ENCODE assay signal across 26 mouse cellular contexts in the genomic region with DNA sequence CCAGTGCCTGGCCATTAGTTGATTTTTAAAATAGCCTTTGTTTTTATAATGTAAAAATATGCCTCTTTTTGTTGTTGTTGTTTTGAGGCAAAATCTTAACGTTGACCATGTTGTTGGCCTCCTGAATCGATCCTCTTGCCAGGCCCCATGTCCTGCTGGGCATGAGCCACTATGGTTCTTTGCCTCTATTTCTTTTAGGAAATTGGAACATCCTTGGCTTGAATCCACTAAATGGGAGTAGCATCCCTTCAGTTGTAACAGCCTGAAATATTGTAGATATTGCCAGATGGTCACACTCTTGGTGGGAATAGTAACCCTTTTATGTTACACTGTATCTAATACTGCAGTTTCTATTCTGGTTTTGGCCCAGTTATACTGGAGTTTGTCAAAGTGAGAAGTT. TPM values are rescaled to one million over a fixed set of nuclear protein-coding genes. Genes with fewer than 3 reads are reported as not detected.
DNase-seq lines count a peak whose midpoint lies in the region; ATAC-seq and TF ChIP-seq lines count a peak whose summit lies in the region.
"Had no signal": no experiment of that assay in that cellular context is flagged by ENCODE, and none has a peak within 500 bp of the region (broad histone marks: within the 10 kb centered on the region; RNA-seq: fewer than 3 reads in every experiment).

No protein-coding gene starts in this region.

- H3K27me3 ChIP-seq in cerebellum, adult 2 months (ENCODE audit: control insufficient read depth, insufficient read depth, low read length), result no peaks in the 10 kb centered on the region
- no peaks in the 10 kb centered on the region for H3K27me3 ChIP-seq in forebrain, embryonic 12.5 days
- H3K27me3 ChIP-seq: CH12.LX; embryonic facial prominence, embryonic 13.5 days; forebrain, embryonic 15.5 days; heart, embryonic 15.5 days; hindbrain, embryonic 15.5 days; Patski had no signal

- no peak for TF ChIP-seq CTCF in brain, embryonic 14.5 days (IDR thresholded peaks at IDR 0.05; ENCODE audit: borderline replicate concordance, extremely low read depth, insufficient read depth, insufficient read length)
- no peak for TF ChIP-seq CTCF in cerebellum, adult 2 months (IDR thresholded peaks at IDR 0.05; ENCODE audit: borderline replicate concordance, insufficient read depth, low read depth, low read length)

- no peak overlapping the region for H3K4me3 ChIP-seq in cerebellum, adult 2 months (replicated peaks; ENCODE audit: insufficient read depth, low read depth, low read length)
- no peak overlapping the region for H3K4me3 ChIP-seq in forebrain, embryonic 12.5 days (replicated peaks)
- H3K4me3 ChIP-seq: embryonic facial prominence, embryonic 13.5 days; forebrain, embryonic 15.5 days; heart, embryonic 15.5 days; hindbrain, embryonic 10.5 days; hindbrain, embryonic 15.5 days had no signal

- peak; percentile 79 for DNase-seq in adipocyte (ENCODE audit: low spot score)
- DNase-seq in brain, embryonic 14.5 days (ENCODE audit: low read depth), result peak; percentile 2
- DNase-seq in cerebellum, adult 2 months, result peak; percentile 76 to 93
- DNase-seq in cerebellum, postnatal 10 days, result peak; percentile 63 to 72
- no peak for DNase-seq in urinary bladder, postnatal 4 days (ENCODE audit: low spot score in 2 of 2)
- no peak for DNase-seq in heart, adult 8-10 months (ENCODE audit: low spot score)
- DNase-seq: adrenal gland, adult 2 months; adrenal gland, postnatal 36 days; gastrocnemius, postnatal 36 days; heart, adult 18-20 months; heart, postnatal 14 days; kidney, adult 8-10 months had no signal

- H3K36me3 ChIP-seq in forebrain, embryonic 12.5 days (replicated peaks), result peaks cover 67% of the 10 kb centered on the region

- no peak overlapping the region for H3K4me2 ChIP-seq in forebrain, embryonic 12.5 days
- H3K4me2 ChIP-seq: embryonic facial prominence, embryonic 13.5 days; forebrain, embryonic 15.5 days; heart, embryonic 11.5 days; heart, embryonic 15.5 days; hindbrain, embryonic 15.5 days had no signal

- no peak overlapping the region; the same call in 1 of the 2 replicates for H3K27ac ChIP-seq in cerebellum, adult 2 months (ENCODE audit: insufficient read depth, low read length)
- H3K27ac ChIP-seq in forebrain, embryonic 12.5 days, result no peak overlapping the region
- H3K27ac ChIP-seq: embryonic facial prominence, embryonic 13.5 days; forebrain, embryonic 15.5 days; heart, embryonic 15.5 days; hindbrain, embryonic 10.5 days; hindbrain, embryonic 15.5 days; kidney, postnatal 0 days had no signal

- H3K4me1 ChIP-seq in cerebellum, adult 2 months (ENCODE audit: control insufficient read depth, insufficient read depth, low read length), result peaks cover 10% of the 10 kb centered on the region; the same call in 1 of the 2 replicates
- no peaks in the 10 kb centered on the region for H3K4me1 ChIP-seq in forebrain, embryonic 12.5 days
- H3K4me1 ChIP-seq: embryonic facial prominence, embryonic 13.5 days; forebrain, embryonic 15.5 days; hindbrain, embryonic 10.5 days; hindbrain, embryonic 15.5 days had no signal

- H3K9me3 ChIP-seq in forebrain, embryonic 12.5 days, result no peaks in the 10 kb centered on the region
- H3K9me3 ChIP-seq: embryonic facial prominence, embryonic 13.5 days; forebrain, embryonic 15.5 days; heart, embryonic 15.5 days; hindbrain, embryonic 10.5 days; hindbrain, embryonic 15.5 days had no signal

- H3K9ac ChIP-seq in forebrain, embryonic 12.5 days, result no peak overlapping the region
- H3K9ac ChIP-seq: embryonic facial prominence, embryonic 13.5 days; forebrain, embryonic 15.5 days; heart, embryonic 15.5 days; hindbrain, embryonic 15.5 days had no signal

- TF ChIP-seq POLR2A in brain, embryonic 14.5 days (IDR thresholded peaks at IDR 0.05; ENCODE audit: borderline replicate concordance, extremely low read depth, insufficient read depth, insufficient read length, poor library complexity, severe bottlenecking), result no peak
- TF ChIP-seq POLR2A in cerebellum, adult 2 months (IDR thresholded peaks at IDR 0.05; ENCODE audit: borderline replicate concordance, insufficient read depth, low read length), result no peak

- 5% methylated on average over 2 of the region's 2 CpGs for WGBS in cerebellum, adult 2 months
- 90% methylated on average over 2 of the region's 2 CpGs for WGBS in forebrain, embryonic 12.5 days

- no peak for ATAC-seq in forebrain, embryonic 12.5 days (ENCODE audit: low FRiP score)
- no peak for ATAC-seq in megakaryocyte progenitor cell, adult 5-6 weeks (replicated peaks; ENCODE audit: poor library complexity)
- ATAC-seq: activated CD4-positive, CD25-positive, alpha-beta regulatory T cell, adult 4 months; forebrain, embryonic 15.5 days; inflammation-experienced regulatory T-cells, adult 6 months; intestine, postnatal 0 days; Patski had no signal

RNA-seq across cellular contexts. Expression of a gene that starts 11.9 kb away (rescaled TPM):
- polyA plus RNA-seq in brain, embryonic 14.5 days (2012; rRNA removed), result 18.1 and 20.2 TPM in 2 replicates
- 33.7 and 36.9 TPM in 2 replicates for polyA plus RNA-seq in cerebellum, adult 2 months (2012; rRNA removed)
- total RNA-seq in heart, adult 8-10 months (2022), result 10 to 100 TPM; 17.7 to 21.3 (median 20.8) TPM
- polyA plus RNA-seq in forebrain, embryonic 12.5 days (2016; fragmentation: Nextera tagmentation; extraction: Ambion mirVana), result 53.0 and 56.1 TPM in 2 replicates
- total RNA-seq in megakaryocyte progenitor cell, adult 5-6 weeks (2015), result 90.3 and 126 TPM in 2 replicates
- total RNA-seq in megakaryocyte progenitor cell, adult 5-6 weeks (2017), result 79.4 and 107 TPM in 2 replicates

RNA-seq across cellular contexts. Expression of a gene that starts 46.8 kb away (rescaled TPM):
- polyA plus RNA-seq in brain, embryonic 14.5 days (2012; rRNA removed), result 3.0 and 3.8 TPM in 2 replicates
- 16.0 and 16.9 TPM in 2 replicates for polyA plus RNA-seq in cerebellum, adult 2 months (2012; rRNA removed)
- under 1 TPM; 0.59 to 0.86 (median 0.67) TPM for total RNA-seq in heart, adult 8-10 months (2022)
- 22.9 and 25.9 TPM in 2 replicates for polyA plus RNA-seq in forebrain, embryonic 12.5 days (2016; fragmentation: Nextera tagmentation; extraction: Ambion mirVana)
- total RNA-seq in megakaryocyte progenitor cell, adult 5-6 weeks (2015), result 0.66 and 0.81 TPM in 2 replicates
- total RNA-seq in megakaryocyte progenitor cell, adult 5-6 weeks (2017), result 1.1 TPM in 1 of 2 replicates, not detected in the other
- polyA plus RNA-seq: activated CD4-positive, CD25-positive, alpha-beta regulatory T cell, adult 4 months; adrenal gland, adult 2 months; Patski had no signal

Comparison
In these comparisons a context has a peak if more than half of its experiments do, and no peak if none do; other contexts are left out.
1. DNase-seq: peak in adipocyte (single experiment), brain, embryonic 14.5 days (single experiment), cerebellum, adult 2 months (2 of 2) and cerebellum, postnatal 10 days (2 of 2); none in urinary bladder, postnatal 4 days (0 of 2) and heart, adult 8-10 months (single experiment).